Mouse (Mus musculus): ENCODE data around the gene Ccdc185.

- TF ChIP-seq POLR2A (IDR thresholded peaks at IDR 0.05; ENCODE audit: extremely low read depth, insufficient read depth, low read length), result no peak
- TF ChIP-seq CTCF (IDR thresholded peaks at IDR 0.05; ENCODE audit: low read depth, low read length), result no peak
Observed at GRCm38 (mm10) chr1:182714236-182714935, 34.6 kb downstream of the Ccdc185 start.

Data from liver, adult 2 months (tissue).